Mouse (Mus musculus) erythroblast, embryonic 14.5 days (primary cell): ENCODE results near the gene Npy.

Source experiments
- GATA1 ChIP-seq: IDR thresholded peaks from 2 replicates; pipeline ENCODE4 v1.6.1; 2012; ENCODE audit warnings: low read length, inconsistent platforms, mixed read lengths
- TAL1 ChIP-seq: IDR thresholded peaks from 3 replicates; pipeline ENCODE4 v1.6.1; 2012; ENCODE audit warnings: low read length, inconsistent platforms, mixed read lengths

GRCm38 (mm10) chr6:49873556-49873955 is 51.0 kb downstream of the Npy start:
- TF ChIP-seq TAL1 (no peak), GATA1 (no peak)
